Mouse (Mus musculus): ENCODE results near the gene Rps24. TPM values are rescaled to one million over a fixed set of nuclear protein-coding genes. Genes with fewer than 3 reads are reported as not detected.

The Rps24 gene
- polyA plus RNA-seq, 1 experiment from 2014 or later = 1,392 TPM

GRCm38 (mm10) chr14:24507452-24508069 lies 20.6 kb downstream of the Rps24 start:
- Histone ChIP-seq H3K27ac (replicated peaks; ENCODE audit: low read depth, low read length) (0 out of 2 replicates have a peak overlapping the region, but pooled peaks have one; percentile 8), H3K4me1 (ENCODE audit: control insufficient read depth, insufficient read depth, low read length) (peaks cover 13% of the 10 kb centered on the region), H3K27me3 (replicated peaks; ENCODE audit: control insufficient read depth, insufficient read depth, low read length) (no peaks in the 10 kb centered on the region), H3K4me2 (ENCODE audit: low read depth, low read length) (no peak overlapping the region), H3K9ac (ENCODE audit: low read depth, low read length) (no peak overlapping the region), H3K4me3 (ENCODE audit: low read depth, low read length) (no peak overlapping the region), H3K36me3 (ENCODE audit: control insufficient read depth, insufficient read depth, low read length) (no peaks in the 10 kb centered on the region), H3K9me3 (ENCODE audit: control insufficient read depth, low read length) (0 out of 2 replicates have a peak, but pooled peaks cover 4% of the 10 kb centered on the region)
- ATAC-seq (ENCODE audit: low read depth) = 0 out of 2 replicates have a peak, but pooled peaks have one; percentile 55
- DNase-seq (ENCODE audit: low spot score) = no peak
- 35% methylated on average over 13 of the region's 14 CpGs for WGBS

- no peak for ATAC-seq (ENCODE audit: low read depth)
- Histone ChIP-seq H3K4me2 (ENCODE audit: low read depth, low read length) (peak overlapping the region; percentile 47), H3K9ac (ENCODE audit: low read depth, low read length) (peak overlapping the region; percentile 38), H3K4me3 (ENCODE audit: low read depth, low read length) (peak overlapping the region; percentile 15; the same call in 1 of the 2 replicates), H3K36me3 (ENCODE audit: control insufficient read depth, insufficient read depth, low read length) (no peaks in the 10 kb centered on the region), H3K27ac (replicated peaks; ENCODE audit: low read depth, low read length) (peak overlapping the region; percentile 8; the same call in 1 of the 2 replicates), H3K9me3 (ENCODE audit: control insufficient read depth, low read length) (0 out of 2 replicates have a peak, but pooled peaks cover 4% of the 10 kb centered on the region), H3K4me1 (ENCODE audit: control insufficient read depth, insufficient read depth, low read length) (peaks cover 13% of the 10 kb centered on the region), H3K27me3 (replicated peaks; ENCODE audit: control insufficient read depth, insufficient read depth, low read length) (no peaks in the 10 kb centered on the region)
- DNase-seq (ENCODE audit: low spot score) = peak; percentile 31
- WGBS = 14% methylated on average over 15 of the region's 18 CpGs
Observed at GRCm38 (mm10) chr14:24508070-24508773, 21.3 kb downstream of the Rps24 start.

- no peak for DNase-seq (ENCODE audit: low spot score)
- ATAC-seq (ENCODE audit: low read depth) = no peak
- Histone ChIP-seq H3K27me3 (replicated peaks; ENCODE audit: control insufficient read depth, insufficient read depth, low read length) (no peaks in the 10 kb centered on the region), H3K9ac (ENCODE audit: low read depth, low read length) (no peak overlapping the region), H3K4me1 (ENCODE audit: control insufficient read depth, insufficient read depth, low read length) (peaks cover 13% of the 10 kb centered on the region), H3K9me3 (ENCODE audit: control insufficient read depth, low read length) (0 out of 2 replicates have a peak, but pooled peaks cover 4% of the 10 kb centered on the region), H3K4me3 (ENCODE audit: low read depth, low read length) (no peak overlapping the region), H3K4me2 (ENCODE audit: low read depth, low read length) (no peak overlapping the region), H3K36me3 (ENCODE audit: control insufficient read depth, insufficient read depth, low read length) (no peaks in the 10 kb centered on the region), H3K27ac (replicated peaks; ENCODE audit: low read depth, low read length) (no peak overlapping the region)
- 76% methylated on average over 5 of the region's 5 CpGs for WGBS
Observed at GRCm38 (mm10) chr14:24509557-24509956, 22.6 kb downstream of the Rps24 start.

- Histone ChIP-seq H3K4me3 (ENCODE audit: low read depth, low read length) (no peak overlapping the region), H3K4me1 (ENCODE audit: control insufficient read depth, insufficient read depth, low read length) (peaks cover 13% of the 10 kb centered on the region), H3K9me3 (ENCODE audit: control insufficient read depth, low read length) (0 out of 2 replicates have a peak, but pooled peaks cover 4% of the 10 kb centered on the region), H3K27me3 (replicated peaks; ENCODE audit: control insufficient read depth, insufficient read depth, low read length) (no peaks in the 10 kb centered on the region), H3K36me3 (ENCODE audit: control insufficient read depth, insufficient read depth, low read length) (no peaks in the 10 kb centered on the region), H3K4me2 (ENCODE audit: low read depth, low read length) (no peak overlapping the region), H3K27ac (replicated peaks; ENCODE audit: low read depth, low read length) (no peak overlapping the region), H3K9ac (ENCODE audit: low read depth, low read length) (no peak overlapping the region)
- 96% methylated on average over 1 of the region's 1 CpGs for WGBS
- DNase-seq (ENCODE audit: low spot score) (no peak), ATAC-seq (ENCODE audit: low read depth) (no peak)
Observed at GRCm38 (mm10) chr14:24510218-24510617, 23.3 kb downstream of the Rps24 start.

GRCm38 (mm10) chr14:24510679-24511078 lies 23.8 kb downstream of the Rps24 start:
- Histone ChIP-seq H3K9ac (ENCODE audit: low read depth, low read length) (no peak overlapping the region), H3K4me2 (ENCODE audit: low read depth, low read length) (no peak overlapping the region), H3K27ac (replicated peaks; ENCODE audit: low read depth, low read length) (no peak overlapping the region), H3K9me3 (ENCODE audit: control insufficient read depth, low read length) (0 out of 2 replicates have a peak, but pooled peaks cover 4% of the 10 kb centered on the region), H3K4me1 (ENCODE audit: control insufficient read depth, insufficient read depth, low read length) (peaks cover 13% of the 10 kb centered on the region), H3K4me3 (ENCODE audit: low read depth, low read length) (no peak overlapping the region), H3K36me3 (ENCODE audit: control insufficient read depth, insufficient read depth, low read length) (no peaks in the 10 kb centered on the region), H3K27me3 (replicated peaks; ENCODE audit: control insufficient read depth, insufficient read depth, low read length) (no peaks in the 10 kb centered on the region)
- ATAC-seq (ENCODE audit: low read depth) (no peak), DNase-seq (ENCODE audit: low spot score) (no peak)
- WGBS = 83% methylated on average over 2 of the region's 2 CpGs

GRCm38 (mm10) chr14:24512527-24513161 lies 25.7 kb downstream of the Rps24 start:
- 83% methylated on average over 6 of the region's 6 CpGs for WGBS
- 0 out of 2 replicates have a peak, but pooled peaks cover 4% of the 10 kb centered on the region for H3K9me3 ChIP-seq (ENCODE audit: control insufficient read depth, low read length)
- H3K27ac ChIP-seq (replicated peaks; ENCODE audit: low read depth, low read length) = no peak overlapping the region
- no peak overlapping the region for H3K4me2 ChIP-seq (ENCODE audit: low read depth, low read length)
- no peak overlapping the region for H3K4me3 ChIP-seq (ENCODE audit: low read depth, low read length)
- ATAC-seq (ENCODE audit: low read depth) (no peak), DNase-seq (ENCODE audit: low spot score) (no peak)
- H3K4me1 ChIP-seq (ENCODE audit: control insufficient read depth, insufficient read depth, low read length) = peaks cover 10% of the 10 kb centered on the region
- no peak overlapping the region for H3K9ac ChIP-seq (ENCODE audit: low read depth, low read length)
- no peaks in the 10 kb centered on the region for H3K36me3 ChIP-seq (ENCODE audit: control insufficient read depth, insufficient read depth, low read length)
- H3K27me3 ChIP-seq (replicated peaks; ENCODE audit: control insufficient read depth, insufficient read depth, low read length) = no peaks in the 10 kb centered on the region

GRCm38 (mm10) chr14:24521597-24521996 lies 34.7 kb downstream of the Rps24 start:
- Histone ChIP-seq H3K36me3 (ENCODE audit: control insufficient read depth, insufficient read depth, low read length) (no peaks in the 10 kb centered on the region), H3K4me1 (ENCODE audit: control insufficient read depth, insufficient read depth, low read length) (no peaks in the 10 kb centered on the region), H3K4me2 (ENCODE audit: low read depth, low read length) (no peak overlapping the region), H3K9ac (ENCODE audit: low read depth, low read length) (no peak overlapping the region), H3K9me3 (ENCODE audit: control insufficient read depth, low read length) (no peaks in the 10 kb centered on the region), H3K4me3 (ENCODE audit: low read depth, low read length) (no peak overlapping the region), H3K27ac (replicated peaks; ENCODE audit: low read depth, low read length) (no peak overlapping the region), H3K27me3 (replicated peaks; ENCODE audit: control insufficient read depth, insufficient read depth, low read length) (no peaks in the 10 kb centered on the region)
- DNase-seq (ENCODE audit: low spot score) (no peak), ATAC-seq (ENCODE audit: low read depth) (no peak)
- WGBS = 78% methylated on average over 8 of the region's 8 CpGs

- no peak overlapping the region for H3K4me3 ChIP-seq (ENCODE audit: low read depth, low read length)
- no peaks in the 10 kb centered on the region for H3K36me3 ChIP-seq (ENCODE audit: control insufficient read depth, insufficient read depth, low read length)
- H3K4me1 ChIP-seq (ENCODE audit: control insufficient read depth, insufficient read depth, low read length) = no peaks in the 10 kb centered on the region
- no peak overlapping the region for H3K4me2 ChIP-seq (ENCODE audit: low read depth, low read length)
- WGBS = 54% methylated on average over 3 of the region's 3 CpGs
- no peaks in the 10 kb centered on the region for H3K27me3 ChIP-seq (replicated peaks; ENCODE audit: control insufficient read depth, insufficient read depth, low read length)
- H3K9ac ChIP-seq (ENCODE audit: low read depth, low read length) = no peak overlapping the region
- ATAC-seq (ENCODE audit: low read depth) (no peak), DNase-seq (ENCODE audit: low spot score) (no peak)
- no peak overlapping the region for H3K27ac ChIP-seq (replicated peaks; ENCODE audit: low read depth, low read length)
- no peaks in the 10 kb centered on the region for H3K9me3 ChIP-seq (ENCODE audit: control insufficient read depth, low read length)
Observed at GRCm38 (mm10) chr14:24525137-24525536, 38.2 kb downstream of the Rps24 start.

All from embryonic facial prominence, embryonic 14.5 days (tissue).